Mouse (Mus musculus): ENCODE results near the gene Frmd4a.
A peak's percentile ranks its signal among the peaks of the same experiment; 100 is the strongest.

Gene Frmd4a

DNA sequence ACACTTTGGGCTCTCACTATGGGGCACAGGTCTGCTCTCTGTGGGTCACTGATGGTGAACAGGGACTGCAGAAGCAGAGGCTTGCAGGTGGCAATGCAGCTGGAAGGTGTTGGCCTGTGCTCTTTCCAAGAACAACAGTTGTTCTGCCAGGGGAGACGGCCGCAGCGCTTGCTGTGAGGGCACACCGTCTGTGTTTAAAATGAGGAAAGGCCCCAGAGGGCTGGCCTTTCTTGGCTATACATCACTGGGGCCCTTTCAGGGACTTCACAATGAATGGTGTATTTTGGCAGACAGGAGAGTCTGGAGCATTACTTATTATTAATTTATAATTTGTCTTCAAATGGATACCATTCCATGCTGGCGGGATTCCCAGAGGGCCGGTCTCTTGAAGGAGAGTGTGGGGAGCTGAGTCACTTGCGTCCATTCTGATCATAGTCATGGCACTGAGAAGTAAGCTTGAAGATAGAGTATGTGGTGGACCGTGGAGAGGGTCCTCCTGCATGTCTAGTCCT lies 268.9 kb downstream of the Frmd4a start:
- peak; percentile 11 for DNase-seq (ENCODE audit: extremely low spot score)

DNA sequence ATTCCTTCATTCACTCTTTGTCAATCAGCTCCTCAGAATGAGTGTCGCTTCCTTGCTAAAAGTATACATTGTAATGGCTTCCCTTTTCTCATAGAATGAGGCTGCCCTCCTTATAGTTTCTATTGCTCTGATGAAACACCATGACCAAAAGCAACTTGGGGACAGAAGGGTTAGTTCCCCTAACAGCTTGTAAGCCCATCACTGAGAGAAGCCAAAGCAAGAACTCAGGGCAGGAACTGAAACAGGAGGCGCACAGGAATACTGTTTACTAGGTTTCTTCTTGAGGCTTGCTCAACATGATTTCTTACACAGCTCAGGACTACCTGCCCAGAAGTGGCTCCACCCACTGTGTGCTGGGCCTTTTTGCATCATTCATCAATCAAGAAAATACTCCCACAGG lies 273.0 kb downstream of the Frmd4a start:
- no peak for DNase-seq (ENCODE audit: extremely low spot score)

DNA sequence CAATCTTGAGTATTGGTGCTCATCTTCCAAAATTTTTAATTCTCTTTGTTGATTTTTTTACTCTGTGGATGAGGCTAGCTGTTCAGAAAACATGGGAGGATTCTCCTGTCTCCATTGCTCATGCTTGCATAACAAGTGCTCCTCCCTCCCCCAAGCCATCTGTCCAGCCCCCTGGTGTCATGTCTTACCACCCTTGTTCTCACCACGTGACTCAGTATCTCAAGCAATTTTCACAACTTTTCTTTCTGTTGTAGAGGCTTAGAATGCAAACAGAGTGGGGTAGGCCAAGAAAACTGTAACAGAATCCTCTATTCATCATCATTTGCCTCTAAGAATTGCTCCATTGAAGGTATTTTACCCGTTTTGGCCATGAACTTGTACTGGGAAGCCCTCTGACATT lies 273.6 kb downstream of the Frmd4a start:
- no peak for DNase-seq (ENCODE audit: extremely low spot score)

- no peak for DNase-seq (ENCODE audit: extremely low spot score)
These were observed 274.2 kb downstream of the Frmd4a start for GRCm38 (mm10) chr2:4291671-4292070.

DNA sequence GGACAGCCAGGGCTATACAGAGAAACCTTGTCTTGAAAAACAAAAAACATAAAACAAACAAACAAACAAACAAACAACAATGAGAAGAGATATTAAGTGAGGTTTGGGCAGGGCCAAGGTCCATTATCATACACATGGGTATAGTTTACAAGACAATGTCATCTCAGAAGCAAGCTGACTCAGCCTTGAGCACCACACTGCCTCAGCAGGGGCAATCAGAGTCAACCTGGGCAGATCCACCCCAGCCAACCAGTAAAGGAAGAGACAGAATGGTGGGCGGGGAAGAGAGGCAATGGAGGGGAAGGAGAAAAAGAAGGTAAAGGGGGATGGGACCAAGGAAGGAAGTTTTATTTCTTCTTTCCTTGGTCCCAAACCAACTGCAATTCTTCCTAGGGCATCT lies 276.2 kb downstream of the Frmd4a start:
- no peak for DNase-seq (ENCODE audit: extremely low spot score)

- no peak for DNase-seq (ENCODE audit: extremely low spot score)
These were observed 278.1 kb downstream of the Frmd4a start for GRCm38 (mm10) chr2:4295641-4296040.

GRCm38 (mm10) chr2:4296881-4297280 lies 279.4 kb downstream of the Frmd4a start:
- no peak for DNase-seq (ENCODE audit: extremely low spot score)

DNA sequence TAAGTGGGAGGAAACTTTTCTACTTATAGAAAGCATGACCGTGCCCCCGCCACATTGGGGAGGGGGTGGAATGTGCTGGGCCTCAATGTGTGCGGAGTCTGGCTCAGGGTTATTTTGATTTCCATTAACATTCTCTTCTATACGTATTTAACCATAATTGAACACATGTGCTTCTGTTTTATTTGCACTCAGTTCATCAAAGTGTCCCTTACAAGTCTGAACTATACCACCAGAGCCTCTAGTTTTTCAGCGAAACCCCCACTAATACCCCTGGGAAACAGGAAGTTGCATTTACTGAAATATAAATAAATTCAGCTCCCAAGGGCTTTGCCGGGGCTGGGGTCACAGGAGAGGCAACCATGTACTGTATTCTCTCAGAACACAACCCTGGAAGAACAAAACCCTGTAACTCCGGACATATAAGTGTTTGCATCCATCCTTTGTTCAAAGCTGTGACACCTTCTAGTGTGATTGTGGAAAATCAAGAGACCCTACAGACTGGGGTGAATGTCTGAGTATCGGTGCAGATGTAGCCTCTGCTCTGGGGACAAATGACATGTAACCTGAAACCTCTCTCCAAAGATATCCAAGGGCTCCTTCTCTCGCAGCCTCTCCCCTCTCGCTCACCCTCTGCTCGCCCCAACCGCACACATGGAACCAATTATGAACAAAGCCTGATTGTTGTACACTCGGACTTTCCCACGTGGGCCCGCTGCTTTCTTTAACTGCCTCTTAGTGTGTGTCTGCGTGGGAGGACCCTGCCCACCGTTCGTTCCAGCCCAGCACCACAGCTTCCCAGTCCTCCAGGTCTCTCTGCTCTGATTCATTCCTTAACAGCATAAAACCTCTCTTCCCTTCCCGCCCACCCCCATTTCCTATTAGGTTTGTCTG lies 281.1 kb downstream of the Frmd4a start:
- peak; percentile 89 for DNase-seq (ENCODE audit: extremely low spot score)

DNA sequence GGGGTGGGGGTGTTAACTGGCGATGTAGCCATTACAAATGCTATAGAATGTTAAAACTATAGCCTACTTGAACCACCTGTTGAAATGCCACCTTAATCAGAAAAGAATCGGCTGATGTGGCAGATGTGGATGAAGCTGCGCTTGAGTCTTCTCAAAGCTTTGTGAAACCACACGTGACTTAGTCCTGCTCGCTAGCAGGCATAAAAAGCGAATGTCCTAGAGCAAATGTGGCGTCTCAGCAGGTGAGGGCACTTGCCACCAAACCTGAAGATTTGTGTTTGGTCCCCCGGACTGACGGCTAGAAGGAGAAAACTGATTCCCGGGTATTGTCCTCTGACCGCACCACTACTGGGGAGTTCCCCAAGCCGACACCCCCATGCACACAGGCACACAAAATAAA lies 282.1 kb downstream of the Frmd4a start:
- DNase-seq (ENCODE audit: extremely low spot score) = no peak

- peak; percentile 56 for DNase-seq (ENCODE audit: extremely low spot score)
These were observed 282.9 kb downstream of the Frmd4a start for GRCm38 (mm10) chr2:4300383-4300811.

GRCm38 (mm10) chr2:4300816-4301215 lies 283.3 kb downstream of the Frmd4a start:
- no peak for DNase-seq (ENCODE audit: extremely low spot score)

DNA sequence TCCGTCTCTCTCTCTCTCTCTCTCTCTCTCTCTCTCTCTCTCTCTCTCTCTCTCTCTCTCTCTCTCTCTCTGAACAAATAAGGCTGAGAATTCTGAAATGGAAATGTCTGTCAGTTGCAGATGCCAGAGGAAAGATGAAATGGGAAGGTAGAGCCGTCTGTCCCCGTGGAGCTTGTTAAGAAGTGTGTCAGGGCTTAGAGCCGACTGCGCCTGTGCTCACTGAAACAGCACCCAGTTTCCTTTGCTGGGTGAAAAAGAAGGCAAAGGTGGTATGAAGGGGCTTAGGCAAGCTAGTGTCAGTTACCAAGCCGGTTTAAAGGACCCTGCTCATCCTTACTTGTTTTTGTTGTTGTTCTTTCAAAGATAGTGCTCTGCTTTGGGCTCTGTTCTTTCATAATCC lies 283.7 kb downstream of the Frmd4a start:
- DNase-seq (ENCODE audit: extremely low spot score) = peak; percentile 35

DNA sequence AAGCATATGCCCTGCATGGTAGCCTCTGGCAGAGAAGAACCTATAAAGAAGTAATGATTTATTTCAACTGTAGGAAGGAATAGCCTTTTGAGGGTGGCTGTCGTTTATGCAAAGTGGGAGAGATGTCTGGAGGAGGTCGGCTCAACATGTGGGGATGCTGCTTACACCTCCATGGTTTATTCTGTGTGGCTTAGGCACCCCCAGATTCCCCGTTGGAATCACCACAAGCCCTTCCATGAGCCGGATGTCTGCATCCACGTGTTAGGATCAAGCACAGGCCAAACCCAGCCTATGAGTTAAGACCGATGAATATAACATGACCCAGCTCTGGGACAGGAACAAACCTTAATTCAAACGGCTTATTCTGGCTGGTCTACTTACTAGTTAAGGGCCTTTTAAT lies 284.2 kb downstream of the Frmd4a start:
- DNase-seq (ENCODE audit: extremely low spot score) = peak; percentile 6

DNA sequence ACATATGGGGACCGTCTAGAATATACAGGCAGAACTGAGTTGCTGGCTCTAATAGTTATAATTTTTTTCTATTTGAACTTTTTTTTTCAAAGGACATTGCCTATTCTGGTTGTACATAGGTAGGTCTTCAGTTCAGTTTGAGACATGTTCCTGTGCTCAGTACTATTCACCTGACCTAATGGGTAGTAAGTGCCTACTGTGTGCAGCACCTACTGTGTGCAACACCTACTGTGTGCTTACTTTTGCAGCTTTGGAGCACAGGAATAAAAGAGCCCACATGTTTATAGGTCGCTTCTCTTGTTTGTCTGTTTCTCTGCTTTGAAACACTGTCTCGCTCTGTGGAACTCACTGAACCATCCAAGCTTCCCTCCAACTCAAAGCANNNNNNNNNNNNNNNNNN lies 284.6 kb downstream of the Frmd4a start:
- DNase-seq (ENCODE audit: extremely low spot score) = no peak

GRCm38 (mm10) chr2:4307076-4307475 lies 289.6 kb downstream of the Frmd4a start:
- no peak for DNase-seq (ENCODE audit: extremely low spot score)

- DNase-seq (ENCODE audit: extremely low spot score) = no peak
These were observed 297.0 kb downstream of the Frmd4a start for GRCm38 (mm10) chr2:4314545-4314944.

GRCm38 (mm10) chr2:4316589-4316988 lies 299.1 kb downstream of the Frmd4a start:
- peak; percentile 18 for DNase-seq (ENCODE audit: extremely low spot score)

- no peak for DNase-seq (ENCODE audit: extremely low spot score)
These were observed 300.6 kb downstream of the Frmd4a start for GRCm38 (mm10) chr2:4318134-4318533.

DNA sequence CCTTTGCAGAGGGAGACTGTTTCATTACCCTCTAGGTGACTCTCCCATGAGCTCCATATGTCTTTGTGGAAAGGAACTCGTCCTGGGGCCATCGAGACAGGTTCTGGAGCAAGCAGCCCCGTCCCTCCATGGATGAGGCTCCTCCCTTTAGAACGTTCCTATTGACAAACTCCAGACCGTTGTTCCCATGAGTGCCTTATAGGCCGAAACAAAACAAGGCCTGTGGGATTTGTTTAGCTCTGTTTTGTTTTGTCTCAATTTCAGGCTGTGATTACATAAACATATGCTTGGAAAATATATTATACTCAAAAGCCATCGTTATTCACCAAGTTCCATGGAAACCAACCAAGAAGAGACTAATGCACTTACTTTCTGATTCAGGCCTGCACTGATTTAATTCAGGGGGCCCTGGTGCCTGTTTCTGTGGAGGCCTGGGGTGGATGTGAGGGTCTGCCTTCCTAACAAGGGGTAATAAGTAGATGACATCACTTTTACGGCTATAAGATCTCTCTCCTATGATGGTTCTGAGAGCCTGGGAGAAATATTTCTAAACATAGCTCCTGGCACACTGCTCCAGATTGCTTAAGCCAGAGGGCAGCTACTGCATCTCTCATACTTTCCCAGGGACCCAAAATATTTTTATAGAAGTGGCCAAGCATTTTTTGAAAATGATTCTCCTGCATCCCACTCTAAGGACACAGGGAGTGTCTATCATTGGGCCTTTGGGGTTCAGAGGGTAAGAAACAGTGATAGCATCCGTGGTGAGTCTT lies 308.9 kb downstream of the Frmd4a start:
- DNase-seq (ENCODE audit: extremely low spot score) = no peak

DNA sequence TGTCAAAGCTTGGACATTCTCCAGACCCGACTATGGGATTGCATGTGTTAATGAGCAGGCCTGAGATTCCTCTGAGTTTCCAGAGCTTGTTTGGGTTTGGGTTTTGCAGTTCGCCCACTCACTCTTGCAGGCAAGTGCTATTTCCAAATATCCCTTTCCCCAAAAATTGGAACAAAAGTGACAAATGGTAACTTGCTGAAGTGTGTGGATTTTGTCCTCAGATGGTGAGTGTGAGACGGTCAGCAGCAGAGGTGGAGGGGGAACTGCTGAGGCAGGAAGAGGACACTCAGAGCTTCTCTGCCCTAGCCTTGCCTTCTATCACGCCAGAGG lies 309.5 kb downstream of the Frmd4a start:
- no peak for DNase-seq (ENCODE audit: extremely low spot score)

- DNase-seq (ENCODE audit: extremely low spot score) = no peak
These were observed 314.9 kb downstream of the Frmd4a start for GRCm38 (mm10) chr2:4332441-4332840.

DNA sequence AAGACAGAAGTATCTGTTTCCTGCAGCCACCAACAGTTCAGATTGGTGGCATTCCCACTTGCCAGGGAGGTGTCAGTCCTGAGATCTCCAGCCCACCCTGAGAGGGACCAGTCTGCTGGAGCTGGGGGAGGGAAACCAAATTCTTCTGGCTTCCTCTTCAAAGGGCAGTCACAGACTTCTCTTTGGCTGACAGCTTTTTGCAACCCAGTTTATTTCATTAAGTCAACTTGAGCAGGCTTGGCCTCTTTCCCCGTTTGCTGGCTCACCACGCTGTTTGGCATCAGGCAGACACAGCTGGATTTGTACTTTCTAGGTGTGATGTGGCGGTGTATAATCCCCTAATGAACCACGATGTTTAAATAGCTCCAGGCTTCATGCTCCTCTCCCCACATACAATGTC lies 316.7 kb downstream of the Frmd4a start:
- DNase-seq (ENCODE audit: extremely low spot score) = no peak

- no peak for DNase-seq (ENCODE audit: extremely low spot score)
These were observed 317.4 kb downstream of the Frmd4a start for GRCm38 (mm10) chr2:4334936-4335335.

Measured in embryo, embryonic 9.5 days (tissue).